Mouse (Mus musculus) left cerebral cortex, adult 8-10 months (tissue): ENCODE measurements around the gene Dnaic1. TPM values are rescaled to one million over a fixed set of nuclear protein-coding genes. Genes with fewer than 3 reads are reported as not detected.
A peak's percentile ranks its signal among the peaks of the same experiment; 100 is the strongest.

Experiments used
- DNase-seq, 2 experiments: peaks; one replicate each; pipeline ENCODE4 v3.0.0; 2022; ENCODE audit warnings: low spot score in 2 of 2
- total RNA-seq, 4 experiments: library from RNA; stranded (reverse); gene quantifications; 2 replicates each; pipeline ENCODE4 v1.2.4; 2022

Gene Dnaic1
- 10 to 100 TPM in 1 of 4 experiments, 1 to 10 TPM in 3; 7.7 to 11.7 (median 9.6) TPM for total RNA-seq

- peak; percentile 92 to 99 for DNase-seq
These were observed at the start of gene Dnaic1, which contains the start of gene Fam219a for GRCm38 (mm10) chr4:41569411-41569885. Gene Dnaic1, plus strand, starts transcription at chr4:41569775. Gene Fam219a, minus strand, starts transcription at chr4:41569538.

GRCm38 (mm10) chr4:41520641-41521040, 48.9 kb upstream of the Dnaic1 start:
- DNase-seq, result no peak

- no peak for DNase-seq
These were observed 47.4 kb upstream of the Dnaic1 start for GRCm38 (mm10) chr4:41522136-41522535.

- no peak for DNase-seq
These were observed 46.8 kb upstream of the Dnaic1 start for GRCm38 (mm10) chr4:41522788-41523187.

- DNase-seq, result no peak
These were observed 45.7 kb upstream of the Dnaic1 start for GRCm38 (mm10) chr4:41523839-41524238.

GRCm38 (mm10) chr4:41524829-41525228, 44.7 kb upstream of the Dnaic1 start:
- DNase-seq, result no peak

GRCm38 (mm10) chr4:41526553-41526952, 43.0 kb upstream of the Dnaic1 start:
- no peak for DNase-seq

GRCm38 (mm10) chr4:41527076-41527475, 42.5 kb upstream of the Dnaic1 start:
- DNase-seq, result no peak

GRCm38 (mm10) chr4:41527996-41528395, 41.6 kb upstream of the Dnaic1 start:
- DNase-seq, result no peak

GRCm38 (mm10) chr4:41532420-41532819, 37.2 kb upstream of the Dnaic1 start:
- no peak for DNase-seq

- no peak for DNase-seq
These were observed 34.7 kb upstream of the Dnaic1 start for GRCm38 (mm10) chr4:41534866-41535265.

- DNase-seq, result no peak
These were observed 27.4 kb upstream of the Dnaic1 start for GRCm38 (mm10) chr4:41542136-41542535.

- peak in 1 of 2 experiments; percentile 32 for DNase-seq
These were observed 23.6 kb upstream of the Dnaic1 start for GRCm38 (mm10) chr4:41545985-41546384.

GRCm38 (mm10) chr4:41547086-41547485, 22.5 kb upstream of the Dnaic1 start:
- DNase-seq, result no peak

GRCm38 (mm10) chr4:41552529-41552928, 17.0 kb upstream of the Dnaic1 start:
- peak; percentile 51 to 73 for DNase-seq

- DNase-seq, result no peak
These were observed 16.5 kb upstream of the Dnaic1 start for GRCm38 (mm10) chr4:41553116-41553515.

- DNase-seq, result no peak
These were observed 14.4 kb upstream of the Dnaic1 start for GRCm38 (mm10) chr4:41554994-41555663.

GRCm38 (mm10) chr4:41556311-41556953, 13.1 kb upstream of the Dnaic1 start:
- DNase-seq, result no peak

- no peak for DNase-seq
These were observed 12.5 kb upstream of the Dnaic1 start for GRCm38 (mm10) chr4:41557092-41557491.

- no peak for DNase-seq
These were observed 6.3 kb upstream of the Dnaic1 start for GRCm38 (mm10) chr4:41563297-41563696.

- peak in 1 of 2 experiments; percentile 60 for DNase-seq
These were observed 3.5 kb upstream of the Dnaic1 start for GRCm38 (mm10) chr4:41566123-41566522.

- peak; percentile 31 to 73 for DNase-seq
These were observed 1.3 kb upstream of the Dnaic1 start for GRCm38 (mm10) chr4:41568239-41568638.
